Mouse (Mus musculus) MEL (cell line): ENCODE results near the gene Sh3bgrl. TPM values are rescaled to one million over a fixed set of nuclear protein-coding genes. Genes with fewer than 3 reads are reported as not detected.

Experiments
- DNase-seq: peaks from one replicate; pipeline ENCODE4 v3.0.0; 2011; ENCODE audit warnings: low read depth, low spot score
- H3K27ac ChIP-seq: 2 replicates; pipeline ENCODE4 v1.5.1; 2012; ENCODE audit warnings: low read depth, mild to moderate bottlenecking, control low read depth, low read length, moderate library complexity; ENCODE audit not compliant: control insufficient read depth
- H3K27me3 ChIP-seq, 2 experiments: fragments of 150-350 bp in 1 of 2; sonication (generic) in 1 of 2; 2 replicates each; pipeline ENCODE4 v1.6.1; 2012; ENCODE audit warnings: low read length in 2 of 2, mild to moderate bottlenecking in 2 of 2, improper control_type of control experiment in 1 of 2, moderate library complexity in 1 of 2; ENCODE audit not compliant: insufficient read depth in 2 of 2, control insufficient read depth in 1 of 2
- H3K36me3 ChIP-seq, 2 experiments: 2 replicates each; pipeline ENCODE4 v1.6.1; 2012 to 2014; ENCODE audit warnings: low read length in 2 of 2, improper control_type of control experiment in 1 of 2, inconsistent platforms in 1 of 2, mild to moderate bottlenecking in 1 of 2; ENCODE audit not compliant: insufficient read depth in 2 of 2, control insufficient read depth in 1 of 2
- H3K4me1 ChIP-seq, 2 experiments: fragments of 150-350 bp in 1 of 2; sonication (generic) in 1 of 2; 2 replicates each; pipeline ENCODE4 v1.6.1; 2012; ENCODE audit warnings: low read length in 2 of 2, improper control_type of control experiment in 1 of 2, mild to moderate bottlenecking in 1 of 2; ENCODE audit not compliant: insufficient read depth in 2 of 2, control insufficient read depth in 1 of 2
- H3K4me3 ChIP-seq, 2 experiments: fragments of 150-350 bp in 1 of 2; sonication (generic) in 1 of 2; 2 replicates each; pipeline ENCODE4 v1.5.1; 2012; ENCODE audit warnings: low read depth in 2 of 2, low read length in 2 of 2, mild to moderate bottlenecking in 2 of 2, moderate library complexity in 2 of 2, control low read depth in 1 of 2, improper control_type of control experiment in 1 of 2; ENCODE audit not compliant: control insufficient read depth in 1 of 2, insufficient read depth in 1 of 2
- H3K79me2 ChIP-seq: 2 replicates; pipeline ENCODE4 v1.6.1; 2012; ENCODE audit warnings: mild to moderate bottlenecking, low read length, moderate library complexity; ENCODE audit not compliant: control insufficient read depth, poor library complexity, insufficient read depth
- H3K9ac ChIP-seq: 2 replicates; pipeline ENCODE4 v1.6.1; 2012; ENCODE audit warnings: low read depth, mild to moderate bottlenecking, control low read depth, low read length, moderate library complexity; ENCODE audit not compliant: control insufficient read depth, poor library complexity, severe bottlenecking
- H3K9me3 ChIP-seq: fragments of 150-350 bp; sonication (generic); replicated peaks from 2 replicates; pipeline ENCODE4 v1.6.1; 2012; ENCODE audit warnings: mild to moderate bottlenecking, low read length, improper control_type of control experiment, moderate library complexity; ENCODE audit not compliant: insufficient read depth
- CHD1 ChIP-seq: IDR thresholded peaks from 2 replicates; pipeline ENCODE4 v1.6.1; 2012; ENCODE audit warnings: low read depth, mild to moderate bottlenecking, inconsistent platforms, low read length, improper control_type of control experiment
- CTCF ChIP-seq, 3 experiments: IDR thresholded peaks in 2 of 3; conservative IDR thresholded peaks in 1 of 3; 2 replicates each; pipeline ENCODE4 v1.5.1; 2011 to 2012; ENCODE audit warnings: low read length in 3 of 3, low read depth in 2 of 3, mild to moderate bottlenecking in 2 of 3, improper control_type of control experiment in 1 of 3, inconsistent platforms in 1 of 3, mixed read lengths in 1 of 3, moderate library complexity in 1 of 3; ENCODE audit not compliant: control insufficient read depth in 1 of 3, insufficient read depth in 1 of 3, poor library complexity in 1 of 3, severe bottlenecking in 1 of 3
- ELF1 ChIP-seq: IDR thresholded peaks from 2 replicates; pipeline ENCODE4 v1.6.1; 2014; ENCODE audit warnings: low read depth, mild to moderate bottlenecking, inconsistent platforms, low read length, improper control_type of control experiment, moderate library complexity
- ETS1 ChIP-seq: IDR thresholded peaks from 2 replicates; pipeline ENCODE4 v1.6.1; 2012; ENCODE audit warnings: low read depth, mild to moderate bottlenecking, inconsistent platforms, low read length, improper control_type of control experiment, moderate library complexity
- GABPA ChIP-seq: IDR thresholded peaks from 2 replicates; pipeline ENCODE4 v1.6.1; 2012; ENCODE audit warnings: low read depth, mild to moderate bottlenecking, inconsistent platforms, low read length, improper control_type of control experiment, moderate library complexity
- MAX ChIP-seq: IDR thresholded peaks from 2 replicates; pipeline ENCODE4 v1.6.1; 2011; ENCODE audit warnings: low read length, improper control_type of control experiment
- MAZ ChIP-seq: IDR thresholded peaks from 2 replicates; pipeline ENCODE4 v1.6.1; 2012; ENCODE audit warnings: low read depth, mild to moderate bottlenecking, inconsistent platforms, low read length, improper control_type of control experiment
- MXI1 ChIP-seq: IDR thresholded peaks from 2 replicates; pipeline ENCODE4 v1.6.1; 2011; ENCODE audit warnings: mild to moderate bottlenecking, low read depth, low read length, improper control_type of control experiment
- MYB ChIP-seq: IDR thresholded peaks from 2 replicates; pipeline ENCODE4 v1.6.1; 2011; ENCODE audit warnings: mild to moderate bottlenecking, low read depth, low read length, improper control_type of control experiment
- MYC ChIP-seq: IDR thresholded peaks from 2 replicates; pipeline ENCODE4 v1.6.1; 2011; ENCODE audit warnings: low read depth, mild to moderate bottlenecking, low read length, improper control_type of control experiment, moderate library complexity
- NELFE ChIP-seq: IDR thresholded peaks from 2 replicates; pipeline ENCODE4 v1.6.1; 2011; ENCODE audit warnings: low read depth, low read length, improper control_type of control experiment
- POLR2AphosphoS2 ChIP-seq: IDR thresholded peaks from 2 replicates; pipeline ENCODE4 v1.6.1; 2011; ENCODE audit warnings: low read length, improper control_type of control experiment
- POLR2AphosphoS5 ChIP-seq: IDR thresholded peaks from 2 replicates; pipeline ENCODE4 v1.6.1; 2012; ENCODE audit warnings: low read depth, borderline replicate concordance, mild to moderate bottlenecking, inconsistent platforms, low read length, moderate library complexity, mixed read lengths
- TAL1 ChIP-seq: IDR thresholded peaks from 2 replicates; pipeline ENCODE4 v1.6.1; 2012; ENCODE audit warnings: mild to moderate bottlenecking, inconsistent platforms, low read length, moderate library complexity, mixed read lengths
- USF2 ChIP-seq, 2 experiments: IDR thresholded peaks; 2 replicates each; pipeline ENCODE4 v1.6.1; 2011 to 2012; ENCODE audit warnings: improper control_type of control experiment in 2 of 2, low read length in 2 of 2, borderline replicate concordance in 1 of 2, inconsistent platforms in 1 of 2, low read depth in 1 of 2, mild to moderate bottlenecking in 1 of 2; ENCODE audit not compliant: insufficient read depth in 1 of 2
- ZNF384 ChIP-seq: IDR thresholded peaks from 2 replicates; pipeline ENCODE4 v1.6.1; 2012; ENCODE audit warnings: low read depth, mild to moderate bottlenecking, inconsistent platforms, low read length, improper control_type of control experiment
- polyA plus RNA-seq, 2 experiments: library from polyadenylated mRNA; stranded (reverse) in 1 of 2; unstranded in 1 of 2; fragments of >175 nt in 1 of 2; fragments of >200 nt in 1 of 2; gene quantifications; 2 replicates each; pipeline versions ENCODE4 v1.2.1 to v1.2.4; 2012; ENCODE audit warnings: low replicate concordance in 2 of 2, low read depth in 1 of 2; ENCODE audit not compliant: insufficient read length in 2 of 2, insufficient read depth in 1 of 2, missing spikeins in 1 of 2
- total RNA-seq: library from RNA; depleted of rRNA; stranded (reverse); fragments of 300-350 nt; gene quantifications from 2 replicates; pipeline ENCODE4 v1.2.3, GENCODE M21; 2012

The Sh3bgrl gene
- total and polyA plus RNA-seq, 3 experiments: 50.5 to 126 (median 83.6) TPM

DNA sequence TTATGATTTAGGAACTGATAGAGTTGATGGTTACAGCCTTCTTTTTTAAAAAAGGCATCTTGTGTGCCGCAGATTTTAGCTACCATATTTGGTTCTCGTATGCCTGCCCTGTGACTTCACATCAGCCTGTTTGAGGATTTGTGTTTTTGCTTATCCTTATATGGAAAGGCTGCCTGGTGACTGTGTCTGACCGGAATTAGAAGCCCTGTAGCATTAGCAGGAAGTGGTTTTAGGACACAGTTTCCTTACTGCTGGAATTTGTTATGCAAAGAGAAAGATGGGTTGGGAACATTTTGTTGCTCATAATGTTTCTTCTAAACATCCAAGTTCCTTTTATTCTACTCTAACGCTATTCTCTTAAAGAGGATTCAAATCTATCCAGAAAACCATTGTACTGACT is 47.1 kb downstream of the Sh3bgrl start:
- Histone ChIP-seq H3K79me2 (peaks cover 8% of the 10 kb centered on the region; the same call in 1 of the 2 replicates), H3K9ac (no peak overlapping the region), H3K4me3 (no peak overlapping the region), H3K27me3 (no peaks in the 10 kb centered on the region), H3K36me3 (peaks cover 3 to 6% of the 10 kb centered on the region in 2 experiments), H3K9me3 (no peaks in the 10 kb centered on the region), H3K4me1 (no peaks in the 10 kb centered on the region), H3K27ac (no peak overlapping the region)
- no peak for TF ChIP-seq MYC
- TF ChIP-seq USF2 (IDR thresholded peaks at IDR 0.05; ENCODE audit: borderline replicate concordance in 1 of 2, insufficient read depth in 1 of 2, low read depth in 1 of 2, low read length in 2 of 2): no peak
- no peak for TF ChIP-seq POLR2AphosphoS2
- TF ChIP-seq POLR2AphosphoS5: no peak
- no peak for DNase-seq

DNA sequence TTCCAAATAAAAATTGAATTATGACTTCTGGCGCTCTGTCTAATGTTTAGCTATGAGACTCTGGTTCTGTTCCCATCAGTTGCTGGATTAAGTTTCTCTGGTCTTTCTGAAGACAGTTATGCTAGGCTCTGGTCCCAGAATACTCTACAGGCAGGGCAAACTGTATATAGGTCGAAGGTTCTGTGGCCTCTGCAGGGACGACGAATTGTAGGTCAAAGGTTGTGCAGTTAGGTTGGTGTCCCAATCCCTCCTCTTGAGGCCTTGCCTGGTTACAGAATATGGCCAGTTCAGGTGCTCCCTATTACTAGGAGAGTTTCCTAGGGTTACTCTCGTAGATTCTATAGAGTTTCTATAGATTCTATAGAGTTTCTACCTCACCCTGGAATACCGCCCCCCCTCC is 50.6 kb downstream of the Sh3bgrl start:
- Histone ChIP-seq H3K4me1 (peaks cover 0 to 4% of the 10 kb centered on the region in 2 experiments; a peak in 1 of 4 replicates), H3K4me3 (no peak overlapping the region), H3K27me3 (no peaks in the 10 kb centered on the region), H3K9ac (no peak overlapping the region), H3K9me3 (no peaks in the 10 kb centered on the region), H3K36me3 (peaks cover 10% of the 10 kb centered on the region in 2 experiments), H3K27ac (no peak overlapping the region), H3K79me2 (peaks cover 10% of the 10 kb centered on the region; the same call in 1 of the 2 replicates)
- no peak for DNase-seq
- no peak for TF ChIP-seq NELFE
- no peak for TF ChIP-seq ETS1
- TF ChIP-seq MYB: no peak
- no peak for TF ChIP-seq MXI1
- TF ChIP-seq ZNF384: no peak
- TF ChIP-seq MAX: no peak
- no peak for TF ChIP-seq GABPA
- no peak for TF ChIP-seq CHD1
- no peak for TF ChIP-seq CTCF (IDR thresholded peaks at IDR 0.05 in 2 of 3, conservative IDR thresholded peaks at IDR 0.05 in 1 of 3; ENCODE audit: control insufficient read depth in 1 of 3, insufficient read depth in 1 of 3, low read depth in 2 of 3, low read length in 3 of 3, poor library complexity in 1 of 3, severe bottlenecking in 1 of 3)
- TF ChIP-seq POLR2AphosphoS5: no peak
- no peak for TF ChIP-seq MAZ
- TF ChIP-seq ELF1: no peak
- no peak for TF ChIP-seq TAL1
